Mouse (Mus musculus) small intestine, adult 2 months (tissue): ENCODE results near the gene Naa20.

Source experiments
- CTCF ChIP-seq: fragments of 200-500 bp; IDR thresholded peaks from 2 replicates; pipeline ENCODE4 v1.5.1; 2012; ENCODE audit warnings: low read depth, mild to moderate bottlenecking, control low read depth, inconsistent platforms, low read length, moderate library complexity, mixed read lengths; ENCODE audit not compliant: insufficient replicate concordance, insufficient read length; ENCODE audit errors: extremely low read depth
- POLR2A ChIP-seq: fragments of 200-500 bp; IDR thresholded peaks from 2 replicates; pipeline ENCODE4 v1.6.1; 2012; ENCODE audit warnings: low read depth, mild to moderate bottlenecking, control low read depth, inconsistent platforms, low read length, moderate library complexity

DNA sequence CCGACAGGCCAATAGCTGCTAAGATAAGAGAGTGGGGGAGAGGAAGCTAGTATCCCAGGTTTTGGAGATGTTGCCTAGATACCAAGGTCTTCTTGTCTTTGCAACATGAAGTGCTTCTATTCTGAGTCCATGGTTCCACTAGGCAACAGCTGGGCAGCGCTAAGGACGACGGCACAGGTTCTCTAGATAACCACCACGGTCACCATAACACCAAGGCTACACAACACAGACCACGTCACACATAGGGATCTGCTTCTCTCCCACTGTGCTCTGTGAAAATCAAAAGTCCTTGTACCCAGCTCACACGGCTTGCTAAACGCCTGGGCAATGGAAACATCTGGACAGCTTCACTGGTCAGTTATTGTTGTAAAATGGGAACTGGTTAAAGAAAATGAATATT lies 35.1 kb downstream of the Naa20 start:
- TF ChIP-seq CTCF (no peak), POLR2A (no peak)
